Mouse (Mus musculus) lung, postnatal 10 days (tissue): ENCODE measurements at regions not wholly inside any gene's neighbourhood (a gene's known extent, or its start where the extent isn't known, plus 50 kb on each side); places are given as distances from the start of the nearest gene placed in this dataset.
A peak's percentile ranks its signal among the peaks of the same experiment; 100 is the strongest.

Experiments used
- DNase-seq: peaks from one replicate; pipeline ENCODE4 v3.0.0; 2021

DNA sequence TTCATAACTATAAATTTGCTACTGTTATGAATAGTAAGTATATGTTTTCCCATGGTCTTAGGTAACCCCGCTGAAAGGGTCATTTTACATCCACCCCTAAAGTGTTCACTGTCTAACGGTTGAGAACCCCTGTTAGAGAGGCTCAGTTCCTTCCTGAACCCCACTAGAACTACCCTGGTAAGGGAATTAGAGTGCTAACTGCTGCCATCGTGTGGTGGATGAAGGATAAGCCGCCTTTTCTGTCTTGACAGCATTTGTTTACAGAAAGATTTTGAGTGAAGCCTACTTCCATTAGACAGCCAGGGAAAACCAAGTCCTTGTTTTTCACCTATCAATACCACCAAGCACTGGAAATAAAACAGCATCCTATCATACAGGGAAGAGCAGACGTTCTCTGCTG is 90.3 kb upstream of the Tbx22 start:
- DNase-seq: peak; percentile 8
